Mouse (Mus musculus) embryonic stem cell, embryonic (primary cell): ENCODE data around the gene 1700001K19Rik.
"Not testable (repeated sequence)": the region's sequence is repeated elsewhere in the genome, so short reads cannot be mapped to it uniquely, and the experiment has no call there.

Source experiments
- CTCF ChIA-PET, 4 experiments: fragments of 300-600 bp in 2 of 4; fragments of 350-600 bp in 2 of 4; sonication (Branson Sonifier 250); formaldehyde crosslinking; loops; one replicate each; lab custom pipeline; 2022; ENCODE audit warnings: inconsistent platforms in 2 of 4; lab: Charles Lee
- POLR2A ChIA-PET, 4 experiments: fragments of 300-600 bp in 2 of 4; fragments of 350-600 bp in 2 of 4; sonication (Branson Sonifier 250); formaldehyde crosslinking; loops; one replicate each; lab custom pipeline; 2022; ENCODE audit warnings: antibody characterized with exemption in 4 of 4, inconsistent platforms in 1 of 4; lab: Charles Lee

Gene 1700001K19Rik

GRCm38 (mm10) chr12:110700730-110701129 is 18.3 kb upstream of the 1700001K19Rik start:
- ChIA-PET POLR2A (interaction anchor here (0.5 to 19.5 kb wide), 75 partner anchors 9 to 837 kb away, joined by 3 to 781 read pairs (median 5); partner anchors contain the start of genes 1700001K19Rik (in 2 of the 4), Wdr20 (in 2 of the 4), Dync1h1 (in 1 of the 4) and Eif5 (in 1 of the 4)), CTCF (interaction anchor here (0.6 to 3.7 kb wide), 11 partner anchors 11 to 572 kb away, joined by 3 to 23 read pairs (median 4); no protein-coding TSS in a partner anchor)

GRCm38 (mm10) chr12:110699171-110699547 is 16.7 kb upstream of the 1700001K19Rik start:
- POLR2A ChIA-PET, result interaction anchor here (0.6 to 19.5 kb wide), 19 partner anchors 10 to 282 kb away, joined by 3 to 781 read pairs (median 50); partner anchors contain the start of genes 1700001K19Rik (in 2 of the 4), Dync1h1 (in 1 of the 4), Mok (in 1 of the 4) and Wdr20 (in 1 of the 4)

GRCm38 (mm10) chr12:110698523-110699170 is 16.2 kb upstream of the 1700001K19Rik start:
- ChIA-PET POLR2A (interaction anchor here (0.5 to 19.5 kb wide), 35 partner anchors 8 to 842 kb away, joined by 3 to 781 read pairs (median 7); partner anchors contain the start of genes 1700001K19Rik (in 2 of the 4), Wdr20 (in 2 of the 4) and Dync1h1 (in 1 of the 4)), CTCF (interaction anchor here in 2 of 4 experiments (0.5 to 0.8 kb wide), 3 partner anchors 11 to 139 kb away, joined by 3 read pairs; no protein-coding TSS in a partner anchor)

More at GRCm38 (mm10) chr12:110699171-110699547, 16.7 kb upstream of the 1700001K19Rik start:
- CTCF ChIA-PET, result interaction anchor here in 1 of 4 experiments (0.5 kb wide), 1 partner anchor 139 kb away, joined by 3 read pairs; no protein-coding TSS in a partner anchor

- ChIA-PET CTCF (interaction anchor here in 1 of 4 experiments (0.6 to 0.8 kb wide), 2 partner anchors 10 to 24 kb away, joined by 3 read pairs; no protein-coding TSS in a partner anchor), POLR2A (interaction anchor here (0.5 to 19.5 kb wide), 35 partner anchors 9 to 843 kb away, joined by 3 to 781 read pairs (median 6); partner anchors contain the start of genes 1700001K19Rik (in 2 of the 4) and Wdr20 (in 2 of the 4))
Measured at GRCm38 (mm10) chr12:110698080-110698479, 15.7 kb upstream of the 1700001K19Rik start.

GRCm38 (mm10) chr12:110697457-110697856 is 15.0 kb upstream of the 1700001K19Rik start:
- ChIA-PET CTCF (no interaction called here), POLR2A (interaction anchor here (0.5 to 19.5 kb wide), 42 partner anchors 8 to 844 kb away, joined by 3 to 781 read pairs (median 5); partner anchors contain the start of genes 1700001K19Rik (in 2 of the 4), Wdr20 (in 2 of the 4) and Zfp839 (in 1 of the 4))

GRCm38 (mm10) chr12:110696975-110697400 is 14.6 kb upstream of the 1700001K19Rik start:
- POLR2A ChIA-PET, result interaction anchor here (0.6 to 19.5 kb wide), 36 partner anchors 8 to 482 kb away, joined by 3 to 781 read pairs (median 6); partner anchors contain the start of genes 1700001K19Rik (in 2 of the 4), Wdr20 (in 1 of the 4) and Zfp839 (in 1 of the 4)

GRCm38 (mm10) chr12:110696173-110696974 is 14.0 kb upstream of the 1700001K19Rik start:
- POLR2A ChIA-PET, result interaction anchor here (0.6 to 19.5 kb wide), 28 partner anchors 7 to 483 kb away, joined by 3 to 781 read pairs (median 6); partner anchors contain the start of genes 1700001K19Rik (in 2 of the 4) and Zfp839 (in 1 of the 4)
- CTCF ChIA-PET, result no interaction called here

More at GRCm38 (mm10) chr12:110696975-110697400, 14.6 kb upstream of the 1700001K19Rik start:
- CTCF ChIA-PET, result no interaction called here

GRCm38 (mm10) chr12:110695676-110696171 is 13.3 kb upstream of the 1700001K19Rik start:
- ChIA-PET POLR2A (interaction anchor here in 3 of 4 experiments (0.7 to 26.2 kb wide), 15 partner anchors 8 to 842 kb away, joined by 3 to 781 read pairs (median 4); partner anchors contain the start of genes Hsp90aa1 (in 3 of the 3), 1700001K19Rik (in 1 of the 3) and Eif5 (in 1 of the 3)), CTCF (no interaction called here)

GRCm38 (mm10) chr12:110693378-110693777 is 11.0 kb upstream of the 1700001K19Rik start:
- POLR2A ChIA-PET, result interaction anchor here in 3 of 4 experiments (1.2 to 26.2 kb wide), 8 partner anchors 10 to 102 kb away, joined by 4 to 781 read pairs (median 20); partner anchors contain the start of genes Hsp90aa1 (in 3 of the 3) and 1700001K19Rik (in 2 of the 3)
- CTCF ChIA-PET, result not testable (repeated sequence)

GRCm38 (mm10) chr12:110689919-110690643 is 7.7 kb upstream of the 1700001K19Rik start:
- ChIA-PET POLR2A (interaction anchor here (0.6 to 26.2 kb wide), 39 partner anchors 9 to 273 kb away, joined by 3 to 781 read pairs (median 4); partner anchors contain the start of genes Hsp90aa1 (in 4 of the 4) and Wdr20 (in 2 of the 4)), CTCF (interaction anchor here (0.5 to 2.5 kb wide), 7 partner anchors 11 to 271 kb away, joined by 3 to 9 read pairs (median 7); partner anchors contain the start of gene Hsp90aa1 (in 1 of the 4))

GRCm38 (mm10) chr12:110688921-110689320 is 6.5 kb upstream of the 1700001K19Rik start:
- CTCF ChIA-PET, result interaction anchor here in 3 of 4 experiments (0.6 to 2.5 kb wide), 9 partner anchors 13 to 290 kb away, joined by 3 to 9 read pairs (median 7); partner anchors contain the start of gene Hsp90aa1 (in 2 of the 3)
- POLR2A ChIA-PET, result interaction anchor here (0.6 to 26.2 kb wide), 51 partner anchors 9 to 272 kb away, joined by 3 to 781 read pairs (median 5); partner anchors contain the start of genes Hsp90aa1 (in 4 of the 4) and Wdr20 (in 2 of the 4)

- ChIA-PET CTCF (interaction anchor here in 3 of 4 experiments (0.6 to 2.5 kb wide), 11 partner anchors 10 to 269 kb away, joined by 3 to 9 read pairs (median 4); partner anchors contain the start of gene Hsp90aa1 (in 2 of the 3)), POLR2A (interaction anchor here (0.5 to 26.2 kb wide), 68 partner anchors 8 to 1226 kb away, joined by 3 to 781 read pairs (median 4); partner anchors contain the start of genes Hsp90aa1 (in 4 of the 4) and Wdr20 (in 3 of the 4))
Measured at GRCm38 (mm10) chr12:110687894-110688734, 5.7 kb upstream of the 1700001K19Rik start.

- ChIA-PET POLR2A (interaction anchor here (0.7 to 26.2 kb wide), 9 partner anchors 9 to 264 kb away, joined by 3 to 781 read pairs (median 4); partner anchors contain the start of gene Hsp90aa1 (in 3 of the 4)), CTCF (interaction anchor here in 3 of 4 experiments (0.6 to 1.9 kb wide), 4 partner anchors 9 to 563 kb away, joined by 3 to 15 read pairs (median 7); partner anchors contain the start of gene Hsp90aa1 (in 1 of the 3))
Measured at GRCm38 (mm10) chr12:110683580-110683979, 1.2 kb upstream of the 1700001K19Rik start.

- ChIA-PET POLR2A (interaction anchor here in 3 of 4 experiments (0.6 to 26.2 kb wide), 15 partner anchors 9 to 1675 kb away, joined by 3 to 781 read pairs (median 3); partner anchors contain the start of gene Hsp90aa1 (in 2 of the 3)), CTCF (interaction anchor here in 1 of 4 experiments (0.6 to 3.7 kb wide), 3 partner anchors 11 to 45 kb away, joined by 5 to 15 read pairs (median 5); partner anchors contain the start of gene Hsp90aa1)
Measured at GRCm38 (mm10) chr12:110681878-110682277, 541 bp downstream of the 1700001K19Rik start.
